Mouse (Mus musculus): Measurements from ENCODE around the gene Grb10. TPM values are rescaled to one million over a fixed set of nuclear protein-coding genes. Genes with fewer than 3 reads are reported as not detected.

Grb10 gene
- polyA plus RNA-seq, 1 experiment from 2014 or later, result 84.1 TPM

DNA sequence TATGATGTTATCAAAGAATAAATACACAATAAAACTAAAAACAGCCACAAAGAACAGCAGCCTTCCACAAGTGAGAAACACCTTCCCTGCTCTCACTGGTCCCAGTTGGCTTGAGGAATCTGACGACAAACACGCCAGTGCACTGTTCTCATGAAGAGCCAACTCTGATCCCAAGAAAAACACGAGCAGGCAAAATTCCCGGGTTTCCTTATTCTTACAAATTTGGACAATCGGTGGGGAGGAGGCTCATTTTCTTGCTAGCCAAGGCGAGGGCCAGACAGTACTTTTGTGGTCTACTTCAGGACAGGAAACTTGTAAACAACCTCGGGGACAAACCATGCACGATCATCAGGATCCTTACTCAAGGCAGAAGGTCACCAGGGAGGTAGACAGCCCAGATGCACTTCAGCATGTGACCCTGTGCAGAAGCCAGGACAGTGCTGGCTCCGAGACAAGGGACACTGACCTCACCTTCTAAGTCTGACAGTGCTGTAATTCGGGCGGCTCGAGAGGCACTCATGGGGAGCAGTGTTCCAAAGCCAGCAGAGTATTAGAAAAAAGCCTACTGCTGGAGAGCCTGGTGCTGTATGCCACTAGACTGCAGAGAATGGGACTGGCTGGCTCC lies 72.9 kb downstream of the Grb10 start:
- Histone ChIP-seq H3K27ac (replicated peaks) (0 out of 2 replicates have a peak overlapping the region, but pooled peaks have one; percentile 9), H3K4me1 (peaks cover 9% of the 10 kb centered on the region; the same call in 1 of the 2 replicates), H3K4me2 (no peak overlapping the region), H3K9me3 (replicated peaks) (no peaks in the 10 kb centered on the region), H3K36me3 (0 out of 2 replicates have a peak, but pooled peaks cover 2% of the 10 kb centered on the region), H3K4me3 (replicated peaks) (no peak overlapping the region), H3K9ac (replicated peaks) (no peak overlapping the region), H3K27me3 (replicated peaks) (no peaks in the 10 kb centered on the region)
- WGBS, result 86% methylated on average over 12 of the region's 12 CpGs
- ATAC-seq (ENCODE audit: low FRiP score), result no peak

DNA sequence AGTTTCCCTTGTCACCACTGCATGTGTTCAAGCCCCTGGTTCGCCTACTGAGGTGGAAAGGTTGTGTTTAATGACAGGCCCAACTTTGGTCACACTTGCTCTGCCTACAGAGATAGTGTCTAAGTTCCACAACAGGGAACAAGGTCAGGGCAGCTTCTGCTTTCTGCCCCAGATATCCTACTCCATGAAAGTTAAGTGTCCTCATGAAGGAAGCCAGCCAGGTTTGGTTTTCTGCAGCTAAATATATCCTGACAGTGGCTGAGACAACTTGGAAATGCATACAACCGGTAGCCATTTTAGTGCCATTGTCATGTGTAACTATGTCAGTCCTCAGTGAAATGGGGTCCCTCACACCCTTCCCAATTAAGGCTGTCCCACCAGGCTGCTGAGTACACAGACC lies 73.8 kb downstream of the Grb10 start:
- no peak overlapping the region for H3K9ac ChIP-seq (replicated peaks)
- H3K9me3 ChIP-seq (replicated peaks), result no peaks in the 10 kb centered on the region
- no peak overlapping the region for H3K4me3 ChIP-seq (replicated peaks)
- WGBS, result 92% methylated on average over 2 of the region's 2 CpGs
- peaks cover 9% of the 10 kb centered on the region; the same call in 1 of the 2 replicates for H3K4me1 ChIP-seq
- H3K27ac ChIP-seq (replicated peaks), result no peak overlapping the region
- H3K36me3 ChIP-seq, result 0 out of 2 replicates have a peak, but pooled peaks cover 2% of the 10 kb centered on the region
- H3K27me3 ChIP-seq (replicated peaks), result no peaks in the 10 kb centered on the region
- no peak overlapping the region for H3K4me2 ChIP-seq
- ATAC-seq (ENCODE audit: low FRiP score), result no peak

DNA sequence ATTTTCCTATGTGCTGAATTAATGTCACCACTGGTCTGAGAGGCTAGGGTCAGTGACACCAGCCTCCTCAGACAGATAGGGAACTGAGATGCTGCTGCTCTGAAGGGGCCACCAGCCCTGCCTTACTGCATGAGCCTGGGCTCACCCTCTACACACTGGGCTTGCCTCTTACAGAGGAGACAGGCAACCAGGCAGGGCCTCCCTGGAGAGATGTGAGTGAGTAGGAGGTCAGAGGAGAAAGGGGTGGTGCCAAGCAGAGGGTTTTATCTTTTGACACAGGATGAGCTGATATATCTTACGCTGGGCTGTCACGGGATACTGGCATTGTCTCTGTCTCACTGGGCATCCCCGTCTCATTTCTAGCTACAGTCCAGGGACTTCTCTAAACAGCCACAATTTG lies 74.9 kb downstream of the Grb10 start:
- no peak overlapping the region for H3K27ac ChIP-seq (replicated peaks)

DNA sequence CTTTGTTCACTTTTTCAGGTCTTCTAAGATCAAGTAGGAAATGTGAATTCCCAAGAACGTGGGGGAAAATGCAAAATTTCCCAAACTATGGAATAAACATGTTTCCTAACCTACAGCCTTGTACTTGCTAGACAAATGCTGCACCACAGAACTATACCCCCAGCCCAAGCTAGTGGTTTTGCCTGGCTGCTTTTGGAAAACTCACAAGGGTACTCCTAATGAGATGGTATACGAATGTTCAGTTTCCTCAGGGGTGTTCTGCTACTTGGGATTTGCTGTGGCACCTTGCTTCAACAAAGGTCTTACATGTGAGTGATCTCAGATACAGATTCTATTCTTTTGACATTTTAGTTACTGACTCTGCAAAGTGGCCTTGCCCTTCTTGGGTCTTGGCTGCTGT lies 75.4 kb downstream of the Grb10 start:
- no peak for ATAC-seq (ENCODE audit: low FRiP score)
- no peak overlapping the region for H3K4me2 ChIP-seq

More for the DNA sequence above, 74.9 kb downstream of the Grb10 start:
- WGBS, result 62% methylated on average over 3 of the region's 3 CpGs
- no peaks in the 10 kb centered on the region for H3K27me3 ChIP-seq (replicated peaks)
- H3K4me2 ChIP-seq, result no peak overlapping the region
- H3K36me3 ChIP-seq, result no peaks in the 10 kb centered on the region
- H3K4me1 ChIP-seq, result peaks cover 2% of the 10 kb centered on the region; the same call in 1 of the 2 replicates
- H3K4me3 ChIP-seq (replicated peaks), result no peak overlapping the region
- ATAC-seq (ENCODE audit: low FRiP score), result no peak
- H3K9me3 ChIP-seq (replicated peaks), result no peaks in the 10 kb centered on the region
- no peak overlapping the region for H3K9ac ChIP-seq (replicated peaks)

DNA sequence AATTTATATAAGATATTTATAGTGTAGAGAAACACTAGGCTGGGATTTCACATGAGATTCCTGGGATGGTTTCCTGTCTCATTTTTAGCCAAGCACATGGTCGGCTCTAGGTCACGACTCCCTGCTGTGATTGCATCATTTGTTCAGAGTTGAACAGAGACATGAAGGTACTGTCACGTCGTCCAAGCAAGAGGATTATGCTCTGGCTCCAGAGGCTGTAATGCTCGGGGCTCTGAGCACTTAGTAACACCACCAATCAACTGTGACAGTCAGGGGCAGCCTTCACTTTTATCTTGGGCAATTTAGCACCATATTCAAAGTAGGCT lies 75.9 kb downstream of the Grb10 start:
- 17% methylated on average over 5 of the region's 5 CpGs for WGBS
- H3K27me3 ChIP-seq (replicated peaks), result no peaks in the 10 kb centered on the region
- H3K4me2 ChIP-seq, result no peak overlapping the region
- no peak overlapping the region for H3K4me3 ChIP-seq (replicated peaks)
- no peak overlapping the region for H3K27ac ChIP-seq (replicated peaks)
- H3K9ac ChIP-seq (replicated peaks), result no peak overlapping the region
- H3K4me1 ChIP-seq, result no peaks in the 10 kb centered on the region
- no peaks in the 10 kb centered on the region for H3K36me3 ChIP-seq
- no peak for ATAC-seq (ENCODE audit: low FRiP score)
- no peaks in the 10 kb centered on the region for H3K9me3 ChIP-seq (replicated peaks)

More for the DNA sequence above, 75.4 kb downstream of the Grb10 start:
- H3K36me3 ChIP-seq, result no peaks in the 10 kb centered on the region
- 78% methylated on average over 2 of the region's 2 CpGs for WGBS
- no peak overlapping the region for H3K9ac ChIP-seq (replicated peaks)
- H3K4me1 ChIP-seq, result no peaks in the 10 kb centered on the region
- no peaks in the 10 kb centered on the region for H3K27me3 ChIP-seq (replicated peaks)
- no peak overlapping the region for H3K27ac ChIP-seq (replicated peaks)
- H3K9me3 ChIP-seq (replicated peaks), result no peaks in the 10 kb centered on the region
- no peak overlapping the region for H3K4me3 ChIP-seq (replicated peaks)

DNA sequence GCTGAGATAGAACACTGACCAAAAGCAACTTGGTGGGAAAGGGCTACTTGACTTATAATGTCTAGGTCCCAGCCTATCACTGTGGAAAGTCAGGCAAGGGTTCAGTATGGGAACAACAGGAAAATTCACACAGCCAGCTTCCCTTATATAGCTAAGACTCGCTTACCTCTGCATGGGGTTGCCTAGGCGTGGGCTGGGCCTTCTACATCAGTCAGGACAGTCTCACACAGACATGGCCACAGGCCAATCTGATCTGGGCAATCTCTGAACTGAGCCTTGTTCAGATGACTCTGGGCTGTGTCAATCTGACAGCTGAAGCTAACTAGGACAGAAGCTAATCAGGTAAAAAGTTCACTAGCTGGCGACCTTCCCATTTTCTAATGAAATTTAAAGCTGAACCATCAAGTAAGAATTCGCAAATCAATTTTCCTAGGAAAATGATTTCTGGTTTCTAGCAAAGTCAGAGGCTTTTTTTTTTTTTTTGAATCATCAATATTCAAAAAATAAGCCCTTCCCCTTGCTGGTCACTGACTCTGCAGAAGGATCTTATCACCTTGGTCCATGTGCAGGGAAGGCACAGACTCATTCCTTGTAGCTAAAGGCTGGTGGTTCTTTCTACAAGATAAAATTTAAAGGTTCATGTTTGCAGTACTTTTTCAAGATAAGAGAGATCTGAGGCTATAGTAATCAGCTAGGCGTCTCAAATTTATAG lies 76.4 kb downstream of the Grb10 start:
- Histone ChIP-seq H3K9me3 (replicated peaks) (no peaks in the 10 kb centered on the region), H3K27me3 (replicated peaks) (no peaks in the 10 kb centered on the region), H3K27ac (replicated peaks) (peak overlapping the region; percentile 33; the same call in 1 of the 2 replicates), H3K4me2 (no peak overlapping the region), H3K36me3 (no peaks in the 10 kb centered on the region), H3K9ac (replicated peaks) (no peak overlapping the region), H3K4me3 (replicated peaks) (no peak overlapping the region), H3K4me1 (no peaks in the 10 kb centered on the region)
- no peak for ATAC-seq (ENCODE audit: low FRiP score)
- WGBS, result 74% methylated on average over 5 of the region's 5 CpGs

DNA sequence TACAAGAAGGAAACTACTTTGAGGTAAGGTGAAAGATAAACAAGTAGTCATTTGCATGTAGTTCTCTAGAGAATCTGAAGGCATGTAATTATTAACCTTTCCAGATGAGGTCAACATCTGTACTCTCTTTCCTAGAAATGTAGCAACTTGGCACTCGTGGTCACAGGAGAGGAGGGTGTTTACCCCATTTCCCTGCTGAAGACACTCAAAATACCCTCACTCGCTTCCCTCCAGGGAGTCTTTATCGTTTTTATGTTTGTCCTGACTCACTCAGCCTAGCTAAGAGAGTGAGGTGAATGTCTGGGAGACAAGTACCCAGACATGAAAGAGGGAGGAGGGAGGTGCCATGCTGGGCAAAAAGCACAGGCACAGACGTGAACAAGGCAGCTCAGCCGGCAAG lies 77.6 kb downstream of the Grb10 start:
- Histone ChIP-seq H3K4me1 (no peaks in the 10 kb centered on the region), H3K9ac (replicated peaks) (no peak overlapping the region), H3K4me2 (no peak overlapping the region), H3K9me3 (replicated peaks) (no peaks in the 10 kb centered on the region), H3K27ac (replicated peaks) (peak overlapping the region; percentile 15; the same call in 1 of the 2 replicates), H3K27me3 (replicated peaks) (no peaks in the 10 kb centered on the region), H3K4me3 (replicated peaks) (no peak overlapping the region), H3K36me3 (no peaks in the 10 kb centered on the region)
- WGBS, result 17% methylated on average over 5 of the region's 5 CpGs
- ATAC-seq (ENCODE audit: low FRiP score), result no peak

DNA sequence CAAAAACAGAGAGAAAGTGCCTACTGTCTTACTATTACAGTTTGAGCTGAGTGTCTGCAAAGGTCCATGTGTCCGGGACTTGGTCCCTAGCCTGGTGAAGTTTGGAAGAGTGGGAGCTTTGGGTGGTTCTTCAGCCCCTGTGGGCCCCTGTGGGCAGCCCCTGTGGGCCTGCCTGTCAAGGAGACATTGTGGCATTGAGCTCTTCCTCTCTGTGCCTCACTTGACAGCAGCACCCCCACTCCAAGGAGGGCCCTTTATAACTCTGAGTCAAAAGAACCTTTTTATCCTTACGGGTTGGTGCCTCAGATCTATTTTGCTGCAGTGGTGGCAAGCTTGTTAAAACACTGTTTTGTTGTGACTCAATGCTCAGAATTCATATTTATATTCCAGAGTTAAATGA lies 78.3 kb downstream of the Grb10 start:
- Histone ChIP-seq H3K4me1 (no peaks in the 10 kb centered on the region), H3K27ac (replicated peaks) (no peak overlapping the region; the same call in 1 of the 2 replicates), H3K36me3 (no peaks in the 10 kb centered on the region), H3K9ac (replicated peaks) (no peak overlapping the region), H3K4me3 (replicated peaks) (no peak overlapping the region), H3K9me3 (replicated peaks) (no peaks in the 10 kb centered on the region), H3K27me3 (replicated peaks) (no peaks in the 10 kb centered on the region), H3K4me2 (no peak overlapping the region)
- 68% methylated on average over 2 of the region's 2 CpGs for whole genome bisulfite sequencing
- no peak for ATAC-seq (ENCODE audit: low FRiP score)

DNA sequence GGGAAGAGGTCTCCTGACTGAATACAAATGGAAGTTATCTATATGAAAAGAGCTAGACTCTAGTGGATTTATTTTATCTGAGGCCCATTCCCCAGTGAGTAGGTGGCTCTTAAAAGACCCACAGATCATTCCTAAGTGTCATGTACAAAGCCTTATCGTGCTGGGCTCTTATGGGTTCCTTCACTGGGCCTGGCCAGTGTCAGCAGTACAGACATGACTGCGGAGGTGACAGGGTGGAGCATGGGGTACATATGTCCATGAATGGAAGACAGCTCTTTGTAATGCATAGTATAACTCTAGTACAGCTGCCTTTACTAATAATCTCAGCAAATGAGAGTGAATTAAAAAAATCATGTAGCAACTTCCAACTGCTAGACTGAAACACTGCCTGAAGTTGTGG lies 80.0 kb downstream of the Grb10 start:
- H3K4me3 ChIP-seq (replicated peaks), result no peak overlapping the region
- H3K9me3 ChIP-seq (replicated peaks), result no peaks in the 10 kb centered on the region
- no peak overlapping the region for H3K27ac ChIP-seq (replicated peaks)
- no peaks in the 10 kb centered on the region for H3K36me3 ChIP-seq
- H3K4me2 ChIP-seq, result no peak overlapping the region
- no peak for ATAC-seq (ENCODE audit: low FRiP score)
- H3K27me3 ChIP-seq (replicated peaks), result no peaks in the 10 kb centered on the region
- no peak overlapping the region for H3K9ac ChIP-seq (replicated peaks)
- H3K4me1 ChIP-seq, result no peaks in the 10 kb centered on the region
- WGBS, result 76% methylated on average over 2 of the region's 2 CpGs

DNA sequence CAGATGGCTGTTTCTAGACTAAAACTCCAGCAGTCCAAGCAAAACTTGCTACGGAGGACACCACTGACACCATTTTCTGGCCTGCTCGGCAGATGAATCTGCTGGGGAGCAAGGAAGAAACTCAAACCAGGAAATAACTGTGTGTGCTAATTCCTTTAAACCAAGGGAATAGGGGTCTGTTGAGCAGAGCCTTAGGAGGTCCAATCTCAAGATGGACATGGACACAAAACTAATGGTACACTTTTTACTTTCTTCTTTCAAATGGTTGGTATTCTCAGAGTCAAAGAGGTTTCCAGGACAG lies 80.5 kb downstream of the Grb10 start:
- no peaks in the 10 kb centered on the region for H3K27me3 ChIP-seq (replicated peaks)
- no peaks in the 10 kb centered on the region for H3K4me1 ChIP-seq
- no peaks in the 10 kb centered on the region for H3K36me3 ChIP-seq
- H3K9me3 ChIP-seq (replicated peaks), result no peaks in the 10 kb centered on the region
- ATAC-seq (ENCODE audit: low FRiP score), result no peak
- 91% methylated on average over 2 of the region's 2 CpGs for WGBS
- no peak overlapping the region for H3K27ac ChIP-seq (replicated peaks)
- no peak overlapping the region for H3K4me2 ChIP-seq
- no peak overlapping the region for H3K9ac ChIP-seq (replicated peaks)
- H3K4me3 ChIP-seq (replicated peaks), result no peak overlapping the region

DNA sequence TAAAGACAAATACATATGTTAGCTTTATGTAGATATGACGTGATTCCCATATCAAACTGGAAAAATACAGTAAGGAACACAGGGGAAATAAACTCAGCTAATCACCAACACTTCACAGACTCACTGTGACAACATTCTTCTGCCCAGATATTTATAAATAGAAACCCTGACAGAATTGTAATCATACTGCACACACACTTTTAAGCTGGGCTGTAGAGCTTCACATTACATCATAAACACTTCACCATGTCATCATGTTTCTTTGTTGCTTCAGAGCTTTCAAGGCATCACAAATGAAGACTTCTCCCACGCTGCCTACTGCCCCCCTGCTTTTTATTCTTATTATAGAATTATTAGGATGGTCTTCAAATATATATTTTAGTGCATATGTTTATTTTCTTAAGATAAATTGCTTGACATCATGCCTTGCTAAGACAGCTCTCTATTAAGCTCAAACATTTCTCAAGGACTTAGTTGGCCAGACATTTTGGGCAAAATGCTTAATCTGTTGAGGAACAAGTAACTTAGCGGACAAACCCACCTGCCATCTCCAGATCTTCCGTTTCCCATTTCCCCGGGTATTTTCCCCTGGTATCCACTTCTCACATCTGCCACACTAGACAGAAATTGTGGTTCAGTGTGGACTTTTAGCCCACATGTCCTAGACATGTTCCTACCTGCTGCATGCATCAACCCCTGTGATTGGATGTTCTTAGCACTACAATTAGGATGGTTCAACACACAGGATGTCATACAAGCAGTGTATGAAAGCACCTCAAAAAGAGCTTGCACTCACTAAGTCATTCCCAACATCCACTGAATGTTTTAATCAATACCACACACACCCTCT lies 81.0 kb downstream of the Grb10 start:
- H3K4me2 ChIP-seq, result no peak overlapping the region
- H3K4me3 ChIP-seq (replicated peaks), result no peak overlapping the region
- 92% methylated on average over 5 of the region's 5 CpGs for WGBS
- H3K9me3 ChIP-seq (replicated peaks), result no peaks in the 10 kb centered on the region
- no peaks in the 10 kb centered on the region for H3K36me3 ChIP-seq
- no peak overlapping the region for H3K27ac ChIP-seq (replicated peaks)
- H3K4me1 ChIP-seq, result no peaks in the 10 kb centered on the region
- H3K27me3 ChIP-seq (replicated peaks), result no peaks in the 10 kb centered on the region
- no peak overlapping the region for H3K9ac ChIP-seq (replicated peaks)
- no peak for ATAC-seq (ENCODE audit: low FRiP score)

DNA sequence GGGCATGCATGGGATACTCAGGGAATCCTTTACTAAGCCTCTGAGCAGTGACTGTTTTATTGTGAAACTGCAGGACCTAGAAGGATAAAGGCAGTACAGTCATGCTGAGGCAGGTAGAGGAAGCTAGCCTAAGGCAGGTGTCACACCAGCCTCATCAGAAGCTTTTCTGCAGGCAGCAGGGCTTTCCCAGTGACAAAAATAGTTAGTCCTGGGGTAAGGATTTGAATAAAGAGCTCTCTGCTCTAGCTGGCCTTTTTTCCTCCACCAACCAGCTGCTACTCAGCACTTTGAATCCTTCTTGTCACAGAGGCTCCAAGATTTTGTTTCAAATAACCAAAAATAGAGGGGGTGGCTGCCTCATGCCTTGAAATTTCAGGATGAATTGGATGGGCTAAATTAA lies 82.7 kb downstream of the Grb10 start:
- H3K4me1 ChIP-seq, result no peaks in the 10 kb centered on the region
- H3K4me3 ChIP-seq (replicated peaks), result no peak overlapping the region
- H3K9ac ChIP-seq (replicated peaks), result no peak overlapping the region
- no peak for ATAC-seq (ENCODE audit: low FRiP score)
- H3K27me3 ChIP-seq (replicated peaks), result no peaks in the 10 kb centered on the region
- H3K9me3 ChIP-seq (replicated peaks), result no peaks in the 10 kb centered on the region
- 0 out of 2 replicates have a peak overlapping the region, but pooled peaks have one; percentile 18 for H3K27ac ChIP-seq (replicated peaks)
- H3K4me2 ChIP-seq, result no peak overlapping the region
- H3K36me3 ChIP-seq, result no peaks in the 10 kb centered on the region
